Mouse (Mus musculus) limb, embryonic 11.5 days (tissue): ENCODE results near the gene 2810004N23Rik. TPM values are rescaled to one million over a fixed set of nuclear protein-coding genes. Genes with fewer than 3 reads are reported as not detected.

Source experiments
- ATAC-seq: fragments of 200-750 bp; cut with Nextera tagmentation; 2 replicates; pipeline ENCODE4 v1.8.0; 2017; ENCODE audit warnings: low read depth; ENCODE audit not compliant: insufficient number of reproducible peaks, low FRiP score, low TSS enrichment
- DNase-seq: peaks from one replicate; pipeline ENCODE4 v3.0.0-alpha.2; 2015; ENCODE audit warnings: low spot score
- H3K27ac ChIP-seq: fragments of 300-500 bp; sonication (generic); replicated peaks from 2 replicates; pipeline ENCODE4 v1.5.1; 2014; ENCODE audit warnings: low read depth, mild to moderate bottlenecking, low read length
- H3K27me3 ChIP-seq: fragments of 300-500 bp; sonication (generic); 2 replicates; pipeline ENCODE4 v1.6.1; 2014; ENCODE audit warnings: mild to moderate bottlenecking, low read length, mixed read lengths; ENCODE audit not compliant: control insufficient read depth, insufficient read depth
- H3K36me3 ChIP-seq: fragments of 300-500 bp; sonication (generic); 2 replicates; pipeline ENCODE4 v1.6.1; 2014; ENCODE audit warnings: mild to moderate bottlenecking, low read length, moderate library complexity, mixed read lengths; ENCODE audit not compliant: control insufficient read depth, insufficient read depth
- H3K4me1 ChIP-seq: fragments of 300-500 bp; sonication (generic); 2 replicates; pipeline ENCODE4 v1.6.1; 2014; ENCODE audit warnings: low read length, mixed read lengths; ENCODE audit not compliant: control insufficient read depth, insufficient read depth
- H3K4me2 ChIP-seq: fragments of 300-500 bp; sonication (generic); 2 replicates; pipeline ENCODE4 v1.6.1; 2014; ENCODE audit warnings: low read depth, mild to moderate bottlenecking, moderate library complexity; ENCODE audit not compliant: severe bottlenecking
- H3K4me3 ChIP-seq: fragments of 300-500 bp; sonication (generic); 2 replicates; pipeline ENCODE4 v1.5.1; 2014; ENCODE audit warnings: low read depth, low read length
- H3K9ac ChIP-seq: fragments of 300-500 bp; sonication (generic); 2 replicates; pipeline ENCODE4 v1.6.1; 2014; ENCODE audit warnings: mild to moderate bottlenecking, low read length
- H3K9me3 ChIP-seq: fragments of 300-500 bp; sonication (generic); 2 replicates; pipeline ENCODE4 v1.6.1; 2016; ENCODE audit warnings: low read length; ENCODE audit not compliant: control insufficient read depth
- WGBS: fragments of 180-500 bp; shearing (Covaris S2); extraction: QIAGEN DNeasy Blood & Tissue Kit; methylation state at CpG from one replicate; pipeline ENCODE4 v1.1.7; 2014; 5-methylcytosine and 5-hydroxymethylcytosine counted together
- polyA plus RNA-seq: library from polyadenylated mRNA; unstranded; fragments of >200 nt; fragmentation: Nextera tagmentation; extraction: Ambion mirVana; gene quantifications from 2 replicates; pipeline ENCODE4 v1.2.1, GENCODE M21; 2014

2810004N23Rik gene
- 58.4 and 58.9 TPM in 2 replicates for polyA plus RNA-seq

- Histone ChIP-seq H3K4me1 (peaks cover 4% of the 10 kb centered on the region; the same call in 1 of the 2 replicates), H3K9ac (peak within 1 kb of the TSS; percentile 97), H3K4me3 (peak within 1 kb of the TSS; percentile 84), H3K27me3 (no peaks in the 10 kb centered on the region), H3K27ac (peak within 1 kb of the TSS; percentile 82), H3K4me2 (peak within 1 kb of the TSS; percentile 72), H3K36me3 (peaks cover 16% of the 10 kb centered on the region), H3K9me3 (no peaks in the 10 kb centered on the region)
- peak; percentile 97 for ATAC-seq
- 2% methylated on average over 55 of the region's 55 CpGs for WGBS
- peak; percentile 98 for DNase-seq
Measured at GRCm38 (mm10) chr8:124862321-124863162, at the start of gene 2810004N23Rik, which contains the start of gene Gnpat. TSS of gene 2810004N23Rik (minus strand) at chr8:124863120. TSS of gene Gnpat (plus strand) at chr8:124863033.

- H3K4me2 ChIP-seq: no peak overlapping the region
- no peaks in the 10 kb centered on the region for H3K4me1 ChIP-seq
- DNase-seq: no peak
- H3K27ac ChIP-seq: no peak overlapping the region
- WGBS: 85% methylated on average over 17 of the region's 17 CpGs
- H3K4me3 ChIP-seq: no peak overlapping the region
- no peaks in the 10 kb centered on the region for H3K27me3 ChIP-seq
- ATAC-seq: no peak
- H3K9ac ChIP-seq: no peak overlapping the region
- H3K9me3 ChIP-seq: no peaks in the 10 kb centered on the region
- peaks cover 18% of the 10 kb centered on the region for H3K36me3 ChIP-seq
Measured at GRCm38 (mm10) chr8:124911938-124912872, 49.3 kb upstream of the 2810004N23Rik start.

GRCm38 (mm10) chr8:124910349-124910748 lies 47.4 kb upstream of the 2810004N23Rik start:
- Histone ChIP-seq H3K27me3 (no peaks in the 10 kb centered on the region), H3K4me1 (no peaks in the 10 kb centered on the region), H3K4me2 (no peak overlapping the region), H3K27ac (no peak overlapping the region), H3K9me3 (no peaks in the 10 kb centered on the region), H3K36me3 (peaks cover 25% of the 10 kb centered on the region), H3K9ac (no peak overlapping the region), H3K4me3 (no peak overlapping the region)
- WGBS: 88% methylated on average over 10 of the region's 10 CpGs
- ATAC-seq (no peak), DNase-seq (no peak)

GRCm38 (mm10) chr8:124909936-124910335 lies 47.0 kb upstream of the 2810004N23Rik start:
- H3K36me3 ChIP-seq: peaks cover 25% of the 10 kb centered on the region
- DNase-seq (no peak), ATAC-seq (no peak)
- H3K4me1 ChIP-seq: no peaks in the 10 kb centered on the region
- no peaks in the 10 kb centered on the region for H3K27me3 ChIP-seq
- H3K4me3 ChIP-seq: no peak overlapping the region
- H3K9me3 ChIP-seq: no peaks in the 10 kb centered on the region
- no peak overlapping the region for H3K9ac ChIP-seq
- WGBS: 94% methylated on average over 16 of the region's 16 CpGs
- no peak overlapping the region for H3K4me2 ChIP-seq
- no peak overlapping the region for H3K27ac ChIP-seq

- no peaks in the 10 kb centered on the region for H3K27me3 ChIP-seq
- H3K4me1 ChIP-seq: no peaks in the 10 kb centered on the region
- H3K27ac ChIP-seq: no peak overlapping the region
- no peaks in the 10 kb centered on the region for H3K9me3 ChIP-seq
- no peak for ATAC-seq
- no peak overlapping the region for H3K4me3 ChIP-seq
- peaks cover 19% of the 10 kb centered on the region for H3K36me3 ChIP-seq
- DNase-seq: no peak
- no peak overlapping the region for H3K9ac ChIP-seq
- WGBS: 88% methylated on average over 2 of the region's 2 CpGs
- H3K4me2 ChIP-seq: no peak overlapping the region
Measured at GRCm38 (mm10) chr8:124905482-124905881, 42.6 kb upstream of the 2810004N23Rik start.

GRCm38 (mm10) chr8:124903198-124903597 lies 40.3 kb upstream of the 2810004N23Rik start:
- peaks cover 21% of the 10 kb centered on the region for H3K36me3 ChIP-seq

GRCm38 (mm10) chr8:124898251-124898905 lies 35.5 kb upstream of the 2810004N23Rik start:
- H3K36me3 ChIP-seq: peaks cover 11% of the 10 kb centered on the region; the same call in 1 of the 2 replicates
- peak overlapping the region; percentile 81 for H3K4me2 ChIP-seq
- H3K9ac ChIP-seq: peak overlapping the region; percentile 66
- peaks cover 11% of the 10 kb centered on the region for H3K4me1 ChIP-seq
- no peak for DNase-seq
- H3K9me3 ChIP-seq: no peaks in the 10 kb centered on the region
- no peaks in the 10 kb centered on the region for H3K27me3 ChIP-seq
- peak overlapping the region; percentile 86 for H3K4me3 ChIP-seq
- H3K27ac ChIP-seq: no peak overlapping the region; the same call in 1 of the 2 replicates
- 7% methylated on average over 31 of the region's 31 CpGs for WGBS
- no peak for ATAC-seq

More at GRCm38 (mm10) chr8:124903198-124903597, 40.3 kb upstream of the 2810004N23Rik start:
- Histone ChIP-seq H3K4me1 (peaks cover 6% of the 10 kb centered on the region; the same call in 1 of the 2 replicates), H3K9me3 (no peaks in the 10 kb centered on the region), H3K4me2 (no peak overlapping the region), H3K4me3 (no peak overlapping the region), H3K9ac (no peak overlapping the region), H3K27me3 (no peaks in the 10 kb centered on the region), H3K27ac (no peak overlapping the region)
- ATAC-seq: no peak
- DNase-seq: no peak
- WGBS: 95% methylated on average over 15 of the region's 15 CpGs
